Mouse (Mus musculus): ENCODE data around the gene Myocd. TPM values are rescaled to one million over a fixed set of nuclear protein-coding genes. Genes with fewer than 3 reads are reported as not detected.

The Myocd gene
- polyA plus RNA-seq, 1 experiment from 2014 or later, result 28.9 TPM

DNA sequence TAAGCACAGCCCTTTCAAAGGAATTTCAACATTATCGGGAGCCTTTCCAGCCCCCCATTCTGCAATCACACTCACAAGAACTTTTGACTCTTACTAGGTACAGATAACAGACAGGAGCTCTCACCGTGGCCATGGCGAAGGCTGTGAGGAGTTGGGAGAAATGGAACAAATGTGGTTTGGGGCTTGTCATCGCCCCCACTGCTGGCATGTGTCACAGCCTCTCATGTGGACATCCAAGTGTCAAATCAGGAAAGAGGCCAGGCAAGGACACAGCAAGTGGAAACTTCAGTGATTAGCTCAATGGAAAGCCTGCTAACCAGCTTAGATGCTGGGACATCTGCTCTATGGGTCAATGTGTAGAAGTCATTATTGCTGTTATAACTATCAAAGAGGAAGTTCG is 64.5 kb downstream of the Myocd start:
- Histone ChIP-seq H3K27me3 (replicated peaks) (no peaks in the 10 kb centered on the region), H3K4me2 (replicated peaks) (no peak overlapping the region), H3K9me3 (no peaks in the 10 kb centered on the region), H3K27ac (no peak overlapping the region), H3K36me3 (no peaks in the 10 kb centered on the region), H3K4me1 (replicated peaks) (no peaks in the 10 kb centered on the region), H3K4me3 (replicated peaks) (no peak overlapping the region), H3K9ac (no peak overlapping the region)
- ATAC-seq, result no peak
- WGBS, result 83% methylated on average over 5 of the region's 5 CpGs

DNA sequence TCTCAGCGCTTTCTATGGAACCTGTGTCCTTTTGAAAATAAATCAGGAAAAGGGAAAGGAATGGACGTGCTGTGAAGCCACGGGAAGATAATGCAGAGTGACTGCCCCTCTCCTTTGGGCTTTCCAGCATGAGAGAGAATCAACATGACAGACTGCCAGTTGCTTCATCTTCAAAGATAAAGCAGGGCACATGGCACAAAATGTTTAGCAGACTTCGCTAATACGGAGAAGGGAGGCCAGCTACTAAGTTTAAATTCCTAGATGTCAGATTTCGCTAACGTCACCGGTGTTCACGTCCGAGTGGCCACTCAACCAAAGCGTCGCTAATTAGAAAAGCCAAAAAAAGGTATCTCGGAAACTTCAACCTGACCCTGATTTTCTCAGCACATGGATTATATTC is 65.1 kb downstream of the Myocd start:
- no peak for ATAC-seq
- 81% methylated on average over 13 of the region's 13 CpGs for WGBS
- Histone ChIP-seq H3K36me3 (no peaks in the 10 kb centered on the region), H3K27me3 (replicated peaks) (no peaks in the 10 kb centered on the region), H3K4me3 (replicated peaks) (no peak overlapping the region), H3K4me2 (replicated peaks) (no peak overlapping the region), H3K4me1 (replicated peaks) (no peaks in the 10 kb centered on the region), H3K9me3 (no peaks in the 10 kb centered on the region), H3K9ac (no peak overlapping the region), H3K27ac (no peak overlapping the region)

DNA sequence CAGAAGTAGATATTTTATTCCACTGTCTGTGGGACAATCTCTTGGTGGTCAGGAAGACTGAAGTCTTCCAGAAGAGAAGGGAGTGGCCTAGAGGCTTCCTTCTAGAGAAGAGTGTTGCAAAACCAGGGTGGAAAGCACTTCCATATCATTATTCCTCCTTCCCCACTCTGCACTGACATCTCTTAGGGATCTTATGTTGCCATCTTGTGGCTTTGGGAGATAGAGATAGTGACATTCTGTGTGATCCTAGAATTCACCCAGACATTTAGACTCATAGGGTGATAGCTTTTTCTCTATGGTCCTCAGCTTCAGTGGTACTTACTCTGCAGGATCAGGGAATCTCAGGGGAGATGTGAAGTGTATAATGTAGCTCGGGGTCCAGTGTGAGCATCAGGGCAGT is 66.8 kb downstream of the Myocd start:
- 67% methylated on average over 1 of the region's 1 CpGs for WGBS
- Histone ChIP-seq H3K9ac (no peak overlapping the region), H3K4me3 (replicated peaks) (no peak overlapping the region), H3K4me1 (replicated peaks) (no peaks in the 10 kb centered on the region), H3K4me2 (replicated peaks) (no peak overlapping the region), H3K27me3 (replicated peaks) (no peaks in the 10 kb centered on the region), H3K36me3 (no peaks in the 10 kb centered on the region), H3K9me3 (no peaks in the 10 kb centered on the region), H3K27ac (no peak overlapping the region)
- no peak for ATAC-seq

DNA sequence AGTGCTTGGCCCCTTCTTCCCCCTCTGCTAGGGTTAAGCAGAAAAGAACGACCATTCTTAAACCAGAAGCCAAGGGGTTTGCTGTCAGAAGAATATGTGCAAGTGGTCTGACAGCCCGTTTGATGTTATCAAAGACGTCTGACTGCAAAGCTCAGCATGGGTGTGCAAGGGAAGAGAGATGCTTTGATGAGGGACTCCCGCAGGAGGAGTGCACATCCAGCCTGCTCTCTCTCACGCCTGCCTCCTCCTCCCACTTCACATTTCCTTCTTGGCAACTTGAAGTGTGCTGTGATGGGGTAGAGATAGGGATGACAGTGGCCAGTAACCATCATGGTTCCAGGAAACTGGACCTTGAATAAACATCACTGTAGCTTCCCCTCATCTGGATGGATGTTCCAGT is 67.6 kb downstream of the Myocd start:
- no peaks in the 10 kb centered on the region for H3K9me3 ChIP-seq
- no peaks in the 10 kb centered on the region for H3K36me3 ChIP-seq
- no peaks in the 10 kb centered on the region for H3K4me1 ChIP-seq (replicated peaks)
- ATAC-seq, result no peak
- no peaks in the 10 kb centered on the region for H3K27me3 ChIP-seq (replicated peaks)
- no peak overlapping the region for H3K4me3 ChIP-seq (replicated peaks)
- no peak overlapping the region for H3K4me2 ChIP-seq (replicated peaks)
- no peak overlapping the region for H3K27ac ChIP-seq
- H3K9ac ChIP-seq, result no peak overlapping the region
- 42% methylated on average over 5 of the region's 5 CpGs for WGBS

DNA sequence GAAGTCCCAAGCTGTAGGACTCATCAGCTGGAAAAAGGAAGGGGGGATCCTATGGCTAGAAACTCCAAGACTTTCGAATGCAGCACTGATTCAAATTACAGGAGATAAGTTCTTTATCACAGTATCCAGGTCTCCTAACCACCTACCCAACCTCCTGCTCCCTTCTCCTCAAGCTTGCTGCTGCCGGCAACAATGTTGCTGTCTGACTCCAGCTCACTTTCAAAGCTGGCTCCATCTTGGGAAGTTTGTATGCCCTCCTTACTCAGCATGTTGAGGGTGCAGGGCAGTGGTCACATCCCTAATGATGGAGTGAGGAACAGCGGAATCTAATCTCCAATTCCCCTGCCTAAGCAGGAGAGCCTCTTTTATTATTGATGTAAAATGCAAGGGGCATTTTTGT is 71.8 kb downstream of the Myocd start:
- WGBS, result 87% methylated on average over 3 of the region's 3 CpGs

DNA sequence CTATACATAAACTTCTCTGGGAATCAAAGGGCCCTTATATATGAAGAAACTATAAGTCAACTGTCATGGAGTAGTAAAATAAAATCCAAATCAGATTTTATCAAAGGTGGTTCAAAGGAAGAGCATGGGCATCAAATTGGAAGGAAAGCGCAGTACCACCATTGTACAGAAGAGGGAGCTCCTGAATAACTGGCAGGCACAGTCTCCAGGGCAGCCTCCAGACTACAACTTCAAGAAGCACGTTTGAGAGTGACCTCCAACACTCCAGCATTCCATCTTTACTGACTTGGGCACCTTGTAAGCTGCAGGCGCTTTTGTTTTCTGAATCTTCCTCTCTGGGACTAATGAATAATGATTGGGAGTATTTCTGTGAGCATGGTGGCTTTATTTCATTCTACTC is 72.5 kb downstream of the Myocd start:
- Histone ChIP-seq H3K4me3 (replicated peaks) (no peak overlapping the region), H3K27me3 (replicated peaks) (no peaks in the 10 kb centered on the region), H3K4me1 (replicated peaks) (no peaks in the 10 kb centered on the region), H3K9me3 (no peaks in the 10 kb centered on the region), H3K4me2 (replicated peaks) (no peak overlapping the region), H3K9ac (no peak overlapping the region), H3K27ac (no peak overlapping the region), H3K36me3 (no peaks in the 10 kb centered on the region)
- 5% methylated on average over 3 of the region's 3 CpGs for WGBS
- ATAC-seq, result peak; percentile 39; the same call in 1 of the 2 replicates

More for the DNA sequence above, 71.8 kb downstream of the Myocd start:
- H3K9ac ChIP-seq, result no peak overlapping the region
- no peak overlapping the region for H3K4me3 ChIP-seq (replicated peaks)
- H3K36me3 ChIP-seq, result no peaks in the 10 kb centered on the region
- H3K27ac ChIP-seq, result no peak overlapping the region
- no peak for ATAC-seq
- no peaks in the 10 kb centered on the region for H3K27me3 ChIP-seq (replicated peaks)
- H3K4me2 ChIP-seq (replicated peaks), result no peak overlapping the region
- no peaks in the 10 kb centered on the region for H3K9me3 ChIP-seq
- no peaks in the 10 kb centered on the region for H3K4me1 ChIP-seq (replicated peaks)

DNA sequence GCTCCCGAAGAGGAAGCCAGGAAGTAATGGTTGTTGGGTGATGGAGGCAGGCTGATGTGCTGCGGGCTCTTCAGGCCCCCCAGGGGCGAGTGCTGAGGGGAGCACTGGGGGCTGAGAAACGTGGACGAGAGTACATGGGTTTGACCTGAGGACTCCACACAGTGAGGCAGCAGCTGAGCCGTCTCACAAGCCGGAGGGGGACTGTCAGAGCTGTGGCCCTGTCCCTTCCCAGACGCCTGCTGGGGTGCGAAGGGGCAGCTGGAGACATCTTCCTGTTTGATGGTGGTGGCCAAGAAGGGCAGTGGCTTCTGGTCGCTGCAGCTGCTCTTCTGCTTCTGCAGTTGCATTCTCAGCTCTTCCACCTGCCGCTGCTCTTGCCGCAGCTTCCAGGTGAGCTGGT is 82.8 kb downstream of the Myocd start:
- H3K4me3 ChIP-seq (replicated peaks), result no peak overlapping the region
- no peak overlapping the region for H3K9ac ChIP-seq
- no peak overlapping the region for H3K27ac ChIP-seq
- no peak for ATAC-seq
- H3K36me3 ChIP-seq, result no peaks in the 10 kb centered on the region
- WGBS, result 77% methylated on average over 12 of the region's 12 CpGs
- no peaks in the 10 kb centered on the region for H3K9me3 ChIP-seq
- H3K27me3 ChIP-seq (replicated peaks), result no peaks in the 10 kb centered on the region
- H3K4me1 ChIP-seq (replicated peaks), result no peaks in the 10 kb centered on the region
- no peak overlapping the region for H3K4me2 ChIP-seq (replicated peaks)

DNA sequence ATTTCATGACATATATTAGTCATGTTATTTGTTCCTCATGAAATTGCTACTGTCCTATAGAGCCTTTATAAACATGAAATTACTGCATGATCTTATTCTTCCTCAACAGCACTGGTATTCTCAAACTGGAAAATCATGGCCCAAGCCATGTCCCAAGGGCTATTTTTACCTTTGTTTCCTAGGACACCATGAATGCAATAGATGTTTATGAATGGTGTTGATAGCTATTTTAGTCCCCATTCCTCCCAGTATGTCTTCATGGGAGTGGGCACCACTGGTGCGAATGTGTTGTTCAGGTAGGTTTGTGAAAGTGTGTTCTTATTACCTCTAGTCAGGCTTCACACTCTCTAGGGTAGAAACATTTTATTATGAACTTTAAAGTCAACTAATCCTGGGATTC is 84.7 kb downstream of the Myocd start:
- WGBS, result 93% methylated on average over 1 of the region's 1 CpGs
- ATAC-seq, result no peak

DNA sequence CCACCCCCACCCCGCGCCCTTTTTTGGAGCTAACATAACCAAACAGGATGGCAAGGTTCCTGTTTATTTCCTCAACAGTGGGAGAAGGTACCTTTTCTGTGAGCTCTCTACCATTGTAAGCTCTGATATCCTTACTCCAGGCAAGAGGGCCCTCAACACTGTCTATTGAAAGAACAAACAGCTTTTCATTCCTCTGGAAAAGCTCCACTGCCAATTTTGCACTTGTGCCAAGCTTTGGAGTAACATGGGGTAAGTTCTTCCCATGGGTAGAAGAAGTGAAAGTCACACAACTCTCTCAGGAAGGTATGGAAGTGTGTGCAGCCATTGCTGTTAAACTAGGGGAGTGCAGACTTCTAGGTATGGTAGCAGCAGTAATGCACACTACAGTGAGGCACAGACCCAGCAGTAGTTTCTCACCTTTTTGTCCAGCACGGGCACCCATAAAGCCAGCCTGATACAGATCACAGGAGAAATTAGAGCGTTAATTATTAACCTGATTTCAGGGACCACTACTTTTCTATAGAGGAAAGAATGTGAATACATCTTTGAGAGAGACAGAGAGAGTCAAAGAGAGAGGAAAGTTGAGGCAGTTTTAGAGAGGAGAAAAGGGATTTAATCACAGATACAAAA is 99.6 kb downstream of the Myocd start:
- Histone ChIP-seq H3K27me3 (replicated peaks) (no peaks in the 10 kb centered on the region), H3K36me3 (no peaks in the 10 kb centered on the region), H3K27ac (no peak overlapping the region), H3K4me2 (replicated peaks) (no peak overlapping the region), H3K9me3 (no peaks in the 10 kb centered on the region), H3K9ac (no peak overlapping the region), H3K4me1 (replicated peaks) (no peaks in the 10 kb centered on the region), H3K4me3 (replicated peaks) (no peak overlapping the region)
- no peak for ATAC-seq
- WGBS, result 80% methylated on average over 4 of the region's 4 CpGs

More for the DNA sequence above, 84.7 kb downstream of the Myocd start:
- no peak overlapping the region for H3K4me3 ChIP-seq (replicated peaks)
- no peak overlapping the region for H3K9ac ChIP-seq
- no peaks in the 10 kb centered on the region for H3K9me3 ChIP-seq
- no peaks in the 10 kb centered on the region for H3K36me3 ChIP-seq
- no peak overlapping the region for H3K4me2 ChIP-seq (replicated peaks)
- no peak overlapping the region for H3K27ac ChIP-seq
- H3K4me1 ChIP-seq (replicated peaks), result no peaks in the 10 kb centered on the region
- no peaks in the 10 kb centered on the region for H3K27me3 ChIP-seq (replicated peaks)

DNA sequence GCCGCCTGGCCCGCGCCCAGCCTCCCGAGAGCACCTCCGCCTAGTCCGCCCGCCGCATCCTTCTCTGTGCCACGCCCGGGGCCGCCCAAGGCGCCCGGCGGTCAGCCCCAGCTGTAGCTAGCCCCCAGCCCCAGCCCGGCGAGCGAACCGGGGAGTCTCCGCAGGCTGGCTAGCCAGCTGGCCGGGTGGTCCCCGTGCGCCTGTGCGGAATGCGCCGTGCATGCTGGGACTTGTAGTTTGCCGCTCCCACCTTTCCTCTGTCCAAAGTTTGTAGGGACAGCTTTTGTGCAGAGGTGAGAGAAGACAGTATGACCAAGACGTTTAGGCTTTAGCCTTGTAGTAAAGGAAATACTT is 107.0 kb downstream of the Myocd start, which contains the start of gene Arhgap44:
Gene Arhgap44 (minus strand): TSS at position 195 of the 354 bp plus-strand sequence.
- H3K27ac ChIP-seq, result no peak within 1 kb of the TSS
- 0% methylated on average over 27 of the region's 27 CpGs for WGBS
- H3K9ac ChIP-seq, result peak within 1 kb of the TSS; percentile 85
- peak; percentile 96 for ATAC-seq
- H3K27me3 ChIP-seq (replicated peaks), result no peaks in the 10 kb centered on the region
- peak within 1 kb of the TSS; percentile 87 for H3K4me3 ChIP-seq (replicated peaks)
- H3K36me3 ChIP-seq, result no peaks in the 10 kb centered on the region
- peak within 1 kb of the TSS; percentile 98 for H3K4me2 ChIP-seq (replicated peaks)
- H3K4me1 ChIP-seq (replicated peaks), result peaks cover 9% of the 10 kb centered on the region
- H3K9me3 ChIP-seq, result no peaks in the 10 kb centered on the region

DNA sequence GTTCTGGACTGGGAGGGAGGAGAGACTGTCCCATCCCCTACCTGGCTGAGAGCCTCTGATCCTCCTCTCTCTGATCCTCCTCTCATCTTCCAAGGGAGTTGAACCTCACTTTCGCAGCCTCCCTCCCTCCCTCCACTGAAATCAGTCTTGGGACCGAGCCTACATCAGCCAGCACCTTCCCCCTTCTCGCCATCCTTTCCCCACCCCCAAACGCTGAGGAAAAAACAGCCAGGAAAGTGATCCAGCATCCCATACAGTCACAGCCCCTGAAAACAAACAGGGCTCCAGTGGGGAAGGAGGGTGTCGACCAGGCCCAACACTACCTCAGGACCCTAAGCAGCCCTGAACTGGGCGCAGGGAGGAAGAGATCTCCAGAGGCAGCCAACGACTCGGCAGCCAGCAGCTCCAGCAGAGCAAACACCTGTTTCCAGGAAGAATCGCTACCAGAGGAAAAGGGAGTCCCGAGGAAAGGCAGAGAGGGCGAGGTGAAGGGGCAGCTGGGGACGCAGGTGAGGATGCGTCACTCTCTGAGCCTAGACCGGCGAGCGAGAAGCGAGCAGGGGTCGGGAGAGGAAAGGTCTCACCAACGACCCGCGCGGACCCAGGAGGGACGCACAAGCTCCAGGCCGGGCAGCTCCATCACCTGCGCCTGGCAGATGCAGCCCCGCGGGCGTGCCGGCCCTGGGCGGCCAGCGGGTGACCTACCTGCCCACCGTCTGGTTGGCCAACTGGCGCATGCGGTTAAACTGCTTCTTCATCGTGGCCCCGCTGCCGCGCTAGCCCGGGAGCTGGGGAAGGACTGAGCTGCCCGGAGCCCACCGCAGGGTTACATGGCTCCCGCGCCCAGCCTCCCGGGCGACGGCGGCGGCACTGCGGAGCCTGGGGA is 107.7 kb downstream of the Myocd start:
- Histone ChIP-seq H3K36me3 (no peaks in the 10 kb centered on the region), H3K4me1 (replicated peaks) (peaks cover 9% of the 10 kb centered on the region), H3K4me3 (replicated peaks) (peak overlapping the region; percentile 87), H3K9ac (peak overlapping the region; percentile 85), H3K9me3 (no peaks in the 10 kb centered on the region), H3K4me2 (replicated peaks) (peak overlapping the region; percentile 98), H3K27me3 (replicated peaks) (no peaks in the 10 kb centered on the region), H3K27ac (no peak overlapping the region)
- peak; percentile 81 for ATAC-seq
- 3% methylated on average over 49 of the region's 49 CpGs for WGBS

DNA sequence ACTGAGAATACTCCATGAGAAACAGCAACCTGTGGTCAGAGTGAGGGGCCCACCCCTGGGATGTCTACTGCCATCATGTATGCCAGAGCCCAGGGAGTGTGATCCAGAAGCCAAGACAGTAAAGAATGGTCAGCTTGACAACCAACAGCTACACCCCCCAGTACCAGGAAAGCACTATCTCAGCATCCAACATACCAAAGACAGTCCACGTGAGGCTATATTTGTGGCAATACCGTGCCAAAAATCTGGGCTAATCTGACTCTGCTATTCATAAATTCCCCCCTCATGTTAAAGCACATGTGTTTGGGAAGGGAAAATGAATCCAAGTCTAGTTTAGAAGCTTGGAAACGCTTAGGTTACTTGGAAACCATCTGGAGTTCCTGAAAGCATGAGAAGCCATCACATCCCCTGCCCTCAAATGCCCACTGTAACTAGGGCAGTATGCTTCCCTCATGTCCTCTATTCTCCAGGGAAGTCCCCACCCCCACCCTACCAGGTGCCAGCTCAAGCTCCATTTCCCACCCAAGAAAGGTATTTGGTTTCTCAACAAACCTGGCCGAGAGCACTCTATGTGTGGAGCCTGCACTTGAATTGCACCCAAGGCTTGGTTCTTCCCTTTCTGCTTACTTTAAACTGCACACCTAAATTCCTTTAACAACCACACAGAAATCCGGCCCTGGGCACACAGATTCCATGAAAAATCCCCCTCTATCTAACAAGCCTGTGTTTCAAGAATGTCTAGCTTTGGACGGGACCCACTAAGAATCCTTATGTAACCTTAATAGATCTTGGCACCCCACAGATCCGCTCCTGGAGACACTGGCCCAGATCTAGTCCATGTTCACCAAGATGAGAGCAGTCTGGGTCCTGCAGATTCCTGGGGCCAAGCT is 108.6 kb downstream of the Myocd start:
- H3K9ac ChIP-seq, result peak overlapping the region; percentile 85
- 56% methylated on average over 7 of the region's 7 CpGs for WGBS
- ATAC-seq, result no peak
- H3K27ac ChIP-seq, result no peak overlapping the region
- H3K4me3 ChIP-seq (replicated peaks), result 0 out of 2 replicates have a peak overlapping the region, but pooled peaks have one; percentile 87
- H3K36me3 ChIP-seq, result no peaks in the 10 kb centered on the region
- peaks cover 9% of the 10 kb centered on the region for H3K4me1 ChIP-seq (replicated peaks)
- H3K27me3 ChIP-seq (replicated peaks), result no peaks in the 10 kb centered on the region
- peak overlapping the region; percentile 98 for H3K4me2 ChIP-seq (replicated peaks)
- H3K9me3 ChIP-seq, result no peaks in the 10 kb centered on the region

All from intestine, embryonic 15.5 days (tissue).